Mouse (Mus musculus): ENCODE data around the gene Mprip. TPM values are rescaled to one million over a fixed set of nuclear protein-coding genes. Genes with fewer than 3 reads are reported as not detected.

Mprip gene
- polyA plus RNA-seq, 1 experiment from 2014 or later: 14.2 TPM

GRCm38 (mm10) chr11:59800412-59800811, 139.3 kb downstream of the Mprip start:
- no peak for ATAC-seq
- H3K4me2 ChIP-seq (ENCODE audit: low read depth, low read length): no peak overlapping the region
- TF ChIP-seq CTCF (IDR thresholded peaks at IDR 0.05; ENCODE audit: low read depth) (peak; percentile 31), EP300 (IDR thresholded peaks at IDR 0.05; ENCODE audit: low read depth) (no peak)
- no peak overlapping the region for H3K4me3 ChIP-seq (ENCODE audit: low read depth, low read length)
- H3K4me1 ChIP-seq (ENCODE audit: insufficient read depth): no peaks in the 10 kb centered on the region
- no peak for DNase-seq
- peaks cover 87% of the 10 kb centered on the region for H3K36me3 ChIP-seq (replicated peaks; ENCODE audit: insufficient read depth, low read length)
- WGBS (ENCODE audit: insufficient replicate concordance): 89% methylated on average over 10 of the region's 10 CpGs
- H3K9me3 ChIP-seq (ENCODE audit: low read length): no peaks in the 10 kb centered on the region
- H3K27ac ChIP-seq (ENCODE audit: low read depth): no peak overlapping the region
- no peaks in the 10 kb centered on the region for H3K27me3 ChIP-seq (ENCODE audit: insufficient read depth, low read length)
- H3K9ac ChIP-seq (replicated peaks): no peak overlapping the region

- DNase-seq: no peak
- no peak overlapping the region for H3K4me3 ChIP-seq (ENCODE audit: low read depth, low read length)
- no peak overlapping the region for H3K9ac ChIP-seq (replicated peaks)
- H3K9me3 ChIP-seq (ENCODE audit: low read length): no peaks in the 10 kb centered on the region
- ATAC-seq: no peak
- peaks cover 95% of the 10 kb centered on the region for H3K36me3 ChIP-seq (replicated peaks; ENCODE audit: insufficient read depth, low read length)
- 92% methylated on average over 8 of the region's 8 CpGs for WGBS (ENCODE audit: insufficient replicate concordance)
- no peak overlapping the region for H3K4me2 ChIP-seq (ENCODE audit: low read depth, low read length)
- H3K27me3 ChIP-seq (ENCODE audit: insufficient read depth, low read length): no peaks in the 10 kb centered on the region
- H3K27ac ChIP-seq (ENCODE audit: low read depth): no peak overlapping the region
- TF ChIP-seq EP300 (IDR thresholded peaks at IDR 0.05; ENCODE audit: low read depth) (no peak), CTCF (IDR thresholded peaks at IDR 0.05; ENCODE audit: low read depth) (no peak)
- no peaks in the 10 kb centered on the region for H3K4me1 ChIP-seq (ENCODE audit: insufficient read depth)
These were observed 140.8 kb downstream of the Mprip start for GRCm38 (mm10) chr11:59801881-59802280.

GRCm38 (mm10) chr11:59803516-59803915, 142.4 kb downstream of the Mprip start:
- no peak for TF ChIP-seq CTCF (IDR thresholded peaks at IDR 0.05; ENCODE audit: low read depth)
- no peak for TF ChIP-seq EP300 (IDR thresholded peaks at IDR 0.05; ENCODE audit: low read depth)
- H3K9ac ChIP-seq (replicated peaks): no peak overlapping the region
- H3K4me1 ChIP-seq (ENCODE audit: insufficient read depth): peaks cover 2% of the 10 kb centered on the region
- no peaks in the 10 kb centered on the region for H3K9me3 ChIP-seq (ENCODE audit: low read length)
- H3K4me2 ChIP-seq (ENCODE audit: low read depth, low read length): no peak overlapping the region
- H3K27me3 ChIP-seq (ENCODE audit: insufficient read depth, low read length): no peaks in the 10 kb centered on the region
- 87% methylated on average over 14 of the region's 14 CpGs for WGBS (ENCODE audit: insufficient replicate concordance)
- no peak overlapping the region for H3K4me3 ChIP-seq (ENCODE audit: low read depth, low read length)
- H3K27ac ChIP-seq (ENCODE audit: low read depth): no peak overlapping the region
- H3K36me3 ChIP-seq (replicated peaks; ENCODE audit: insufficient read depth, low read length): peaks cover 86% of the 10 kb centered on the region
- ATAC-seq: no peak
- DNase-seq: no peak

GRCm38 (mm10) chr11:59804409-59805110, 143.5 kb downstream of the Mprip start:
- no peak overlapping the region for H3K4me2 ChIP-seq (ENCODE audit: low read depth, low read length)
- H3K4me3 ChIP-seq (ENCODE audit: low read depth, low read length): no peak overlapping the region
- ATAC-seq: no peak
- TF ChIP-seq CTCF (IDR thresholded peaks at IDR 0.05; ENCODE audit: low read depth): no peak
- TF ChIP-seq EP300 (IDR thresholded peaks at IDR 0.05; ENCODE audit: low read depth): no peak
- H3K36me3 ChIP-seq (replicated peaks; ENCODE audit: insufficient read depth, low read length): peaks cover 76% of the 10 kb centered on the region
- no peak overlapping the region for H3K27ac ChIP-seq (ENCODE audit: low read depth)
- 89% methylated on average over 22 of the region's 22 CpGs for WGBS (ENCODE audit: insufficient replicate concordance)
- H3K27me3 ChIP-seq (ENCODE audit: insufficient read depth, low read length): no peaks in the 10 kb centered on the region
- H3K9me3 ChIP-seq (ENCODE audit: low read length): no peaks in the 10 kb centered on the region
- peaks cover 6% of the 10 kb centered on the region for H3K4me1 ChIP-seq (ENCODE audit: insufficient read depth)
- H3K9ac ChIP-seq (replicated peaks): no peak overlapping the region
- DNase-seq: no peak

- Histone ChIP-seq H3K36me3 (replicated peaks; ENCODE audit: insufficient read depth, low read length) (peaks cover 69% of the 10 kb centered on the region), H3K9me3 (ENCODE audit: low read length) (no peaks in the 10 kb centered on the region), H3K27me3 (ENCODE audit: insufficient read depth, low read length) (no peaks in the 10 kb centered on the region), H3K4me1 (ENCODE audit: insufficient read depth) (peaks cover 6% of the 10 kb centered on the region), H3K27ac (ENCODE audit: low read depth) (no peak overlapping the region), H3K4me3 (ENCODE audit: low read depth, low read length) (no peak overlapping the region), H3K9ac (replicated peaks) (no peak overlapping the region), H3K4me2 (ENCODE audit: low read depth, low read length) (no peak overlapping the region)
- DNase-seq (no peak), ATAC-seq (no peak)
- TF ChIP-seq CTCF (IDR thresholded peaks at IDR 0.05; ENCODE audit: low read depth): no peak
- no peak for TF ChIP-seq EP300 (IDR thresholded peaks at IDR 0.05; ENCODE audit: low read depth)
- 78% methylated on average over 1 of the region's 1 CpGs for WGBS (ENCODE audit: insufficient replicate concordance)
These were observed 144.2 kb downstream of the Mprip start for GRCm38 (mm10) chr11:59805256-59805655.

GRCm38 (mm10) chr11:59805656-59806055, 144.6 kb downstream of the Mprip start:
- Histone ChIP-seq H3K9ac (replicated peaks) (no peak overlapping the region), H3K4me1 (ENCODE audit: insufficient read depth) (peaks cover 7% of the 10 kb centered on the region), H3K27ac (ENCODE audit: low read depth) (no peak overlapping the region), H3K9me3 (ENCODE audit: low read length) (no peaks in the 10 kb centered on the region), H3K27me3 (ENCODE audit: insufficient read depth, low read length) (no peaks in the 10 kb centered on the region), H3K4me2 (ENCODE audit: low read depth, low read length) (no peak overlapping the region), H3K4me3 (ENCODE audit: low read depth, low read length) (no peak overlapping the region), H3K36me3 (replicated peaks; ENCODE audit: insufficient read depth, low read length) (peaks cover 65% of the 10 kb centered on the region)
- WGBS (ENCODE audit: insufficient replicate concordance): 95% methylated on average over 2 of the region's 2 CpGs
- no peak for TF ChIP-seq CTCF (IDR thresholded peaks at IDR 0.05; ENCODE audit: low read depth)
- no peak for TF ChIP-seq EP300 (IDR thresholded peaks at IDR 0.05; ENCODE audit: low read depth)
- DNase-seq (no peak), ATAC-seq (no peak)
